Mouse (Mus musculus): Measurements from ENCODE around the gene Ptges2. TPM values are rescaled to one million over a fixed set of nuclear protein-coding genes. Genes with fewer than 3 reads are reported as not detected.
"Not testable (repeated sequence)": the region's sequence is repeated elsewhere in the genome, so short reads cannot be mapped to it uniquely, and the experiment has no call there.

Gene Ptges2
- total RNA-seq (2021) (10 to 100 TPM; 55.3 to 69.6 TPM), polyA plus RNA-seq (2012; rRNA removed) (35.6 and 50.7 TPM in 2 replicates)
- long read RNA-seq, full-length matches to known transcripts, result 88 of 105 reads
- long read RNA-seq, partial matches to known transcripts, result 2 of 105 reads
- long read RNA-seq, other reads (novel, unspliced or antisense), result 15 of 105 reads

- DNase-seq, result peak; percentile 95
Measured at GRCm38 (mm10) chr2:32395484-32395945, at the start of gene Ptges2. Ptges2 (plus strand) TSS chr2:32395896.

- no peak for DNase-seq
Measured at GRCm38 (mm10) chr2:32347019-32347418, 48.7 kb upstream of the Ptges2 start.

GRCm38 (mm10) chr2:32348311-32348710 is 47.4 kb upstream of the Ptges2 start:
- DNase-seq, result no peak

GRCm38 (mm10) chr2:32349625-32350255 is 46.0 kb upstream of the Ptges2 start:
- no peak for DNase-seq

- no peak for DNase-seq
Measured at GRCm38 (mm10) chr2:32350471-32351051, 45.1 kb upstream of the Ptges2 start.

- DNase-seq, result no peak
Measured at GRCm38 (mm10) chr2:32351471-32351961, 44.2 kb upstream of the Ptges2 start.

GRCm38 (mm10) chr2:32352151-32353006 is 43.3 kb upstream of the Ptges2 start, which contains the start of gene Ciz1:
Ciz1 (plus strand) TSS chr2:32352327.
- peak; percentile 58 for DNase-seq

GRCm38 (mm10) chr2:32353007-32353542 is 42.6 kb upstream of the Ptges2 start, which contains the start of gene Dnm1:
Dnm1 (minus strand) TSS chr2:32353338.
- DNase-seq, result peak; percentile 92

GRCm38 (mm10) chr2:32353836-32354235 is 41.9 kb upstream of the Ptges2 start:
- no peak for DNase-seq

GRCm38 (mm10) chr2:32354336-32354895 is 41.3 kb upstream of the Ptges2 start:
- no peak for DNase-seq

- no peak for DNase-seq
Measured at GRCm38 (mm10) chr2:32356216-32356615, 39.5 kb upstream of the Ptges2 start.

GRCm38 (mm10) chr2:32357710-32358109 is 38.0 kb upstream of the Ptges2 start:
- DNase-seq, result no peak

- no peak for DNase-seq
Measured at GRCm38 (mm10) chr2:32358381-32358780, 37.3 kb upstream of the Ptges2 start.

GRCm38 (mm10) chr2:32360741-32361140 is 35.0 kb upstream of the Ptges2 start:
- DNase-seq, result peak; percentile 87

GRCm38 (mm10) chr2:32361437-32361836 is 34.3 kb upstream of the Ptges2 start:
- DNase-seq, result peak; percentile 83

GRCm38 (mm10) chr2:32362274-32362673 is 33.4 kb upstream of the Ptges2 start:
- not testable (repeated sequence) for DNase-seq

GRCm38 (mm10) chr2:32362817-32363340 is 32.8 kb upstream of the Ptges2 start:
- peak; percentile 96 for DNase-seq

GRCm38 (mm10) chr2:32363376-32364106 is 32.2 kb upstream of the Ptges2 start:
- DNase-seq, result no peak

GRCm38 (mm10) chr2:32364121-32364520 is 31.6 kb upstream of the Ptges2 start:
- DNase-seq, result no peak

- DNase-seq, result no peak
Measured at GRCm38 (mm10) chr2:32367315-32367714, 28.4 kb upstream of the Ptges2 start.

- DNase-seq, result no peak
Measured at GRCm38 (mm10) chr2:32374191-32374590, 21.5 kb upstream of the Ptges2 start.

All from adrenal gland, adult 2 months (tissue).